Mouse (Mus musculus) C2C12 (cell line): ENCODE measurements at regions not wholly inside any gene's neighbourhood (a gene's known extent, or its start where the extent isn't known, plus 50 kb on each side); places are given as distances from the start of the nearest gene placed in this dataset.

Experiments used
- H3K27me3 ChIP-seq: one replicate; pipeline ENCODE4 v1.6.1; 2011; ENCODE audit not compliant: control insufficient read depth, insufficient read depth, insufficient read length
- H3K36me3 ChIP-seq: one replicate; pipeline ENCODE4 v1.6.1; 2011; ENCODE audit not compliant: control insufficient read depth, insufficient read depth
- H3K4me3 ChIP-seq: one replicate; pipeline ENCODE4 v1.5.1; 2011; ENCODE audit warnings: mild to moderate bottlenecking, control low read depth; ENCODE audit not compliant: poor library complexity, insufficient read depth, severe bottlenecking
- H3K79me2 ChIP-seq: one replicate; pipeline ENCODE4 v1.6.1; 2011; ENCODE audit not compliant: control insufficient read depth, insufficient read depth
- H3K79me3 ChIP-seq: one replicate; pipeline ENCODE4 v1.6.1; 2011; ENCODE audit warnings: low read depth, control low read depth
- H3ac ChIP-seq: one replicate; pipeline ENCODE3; 2011; ENCODE audit warnings: low read depth; ENCODE audit not compliant: control insufficient read depth, insufficient read length
- CEBPB ChIP-seq: IDR thresholded peaks from one replicate; pipeline ENCODE4 v1.6.1; 2011; ENCODE audit warnings: low read depth, mild to moderate bottlenecking, control low read depth, moderate library complexity
- CTCF ChIP-seq: IDR thresholded peaks from one replicate; pipeline ENCODE4 v1.5.1; 2011; ENCODE audit not compliant: control insufficient read depth, insufficient read depth, insufficient read length
- FOSL1 ChIP-seq: IDR thresholded peaks from one replicate; pipeline ENCODE4 v1.8.0; 2011; ENCODE audit warnings: mild to moderate bottlenecking, low read length; ENCODE audit not compliant: poor library complexity, insufficient read depth, severe bottlenecking
- MAX ChIP-seq: IDR thresholded peaks from one replicate; pipeline ENCODE4 v1.6.1; 2011; ENCODE audit warnings: mild to moderate bottlenecking, control low read depth
- MYOD1 ChIP-seq: IDR thresholded peaks from one replicate; pipeline ENCODE4 v1.6.1; 2011; ENCODE audit warnings: low read depth; ENCODE audit not compliant: control insufficient read depth, insufficient read length
- MYOG ChIP-seq: IDR thresholded peaks from one replicate; pipeline ENCODE4 v1.6.1; 2011; ENCODE audit not compliant: control insufficient read depth, insufficient read length; ENCODE audit errors: extremely low read depth
- USF1 ChIP-seq: IDR thresholded peaks from one replicate; pipeline ENCODE4 v1.6.1; 2011; ENCODE audit warnings: low read depth, mild to moderate bottlenecking, control low read depth, moderate library complexity

DNA sequence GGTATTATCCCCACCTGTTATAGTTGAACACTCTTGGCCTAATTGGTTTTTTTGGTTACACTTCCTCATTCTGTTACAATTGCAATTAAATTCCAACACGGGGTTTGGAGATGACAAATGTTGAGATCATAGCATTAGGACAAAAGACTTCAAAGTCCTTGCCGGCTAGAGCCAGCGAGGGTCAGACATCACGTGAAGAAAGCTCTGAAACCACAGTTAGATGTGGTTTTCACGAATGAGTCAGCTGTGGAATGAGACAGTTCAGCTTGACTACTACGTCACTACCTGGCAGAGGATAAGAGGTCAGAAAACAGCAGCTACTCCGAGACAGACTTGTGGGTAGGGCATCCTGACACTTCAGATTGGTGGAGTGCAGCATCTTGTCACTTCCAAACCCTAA is 55.5 kb upstream of the Trio start:
- TF ChIP-seq FOSL1 (peak; percentile 99), USF1 (peak; percentile 100), CEBPB (no peak), MYOD1 (peak; percentile 67), MAX (peak; percentile 81), CTCF (no peak), MYOG (no peak)
- H3K79me2 ChIP-seq, result no peaks in the 10 kb centered on the region

DNA sequence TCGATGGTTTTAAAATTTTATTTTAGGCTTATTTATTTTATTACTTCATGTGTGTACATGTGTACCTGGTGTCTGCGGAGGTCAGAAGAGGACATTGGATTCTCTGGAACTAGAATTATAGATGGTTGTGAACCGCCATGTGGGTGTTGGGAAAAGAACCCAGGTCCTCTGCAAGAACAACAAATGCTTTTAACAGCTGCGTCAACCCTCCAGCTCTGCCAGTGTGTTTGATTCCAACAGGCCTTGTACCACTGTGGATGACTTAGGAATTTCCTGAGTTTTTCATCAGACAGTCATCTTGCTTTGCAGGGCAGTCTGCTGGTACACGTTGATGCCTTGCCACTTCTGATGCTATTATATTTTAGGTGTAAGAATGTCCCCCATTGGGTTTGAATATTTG is 56.8 kb upstream of the Trio start:
- no peak overlapping the region for H3K4me3 ChIP-seq
- no peaks in the 10 kb centered on the region for H3K27me3 ChIP-seq
- no peaks in the 10 kb centered on the region for H3K79me3 ChIP-seq
- no peak overlapping the region for H3ac ChIP-seq
- no peaks in the 10 kb centered on the region for H3K79me2 ChIP-seq
- no peak for TF ChIP-seq CEBPB
- no peak for TF ChIP-seq MYOG
- TF ChIP-seq USF1, result no peak
- no peak for TF ChIP-seq MYOD1
- no peak for TF ChIP-seq FOSL1
- no peak for TF ChIP-seq CTCF
- no peak for TF ChIP-seq MAX
- no peaks in the 10 kb centered on the region for H3K36me3 ChIP-seq

More for the DNA sequence above, 55.5 kb upstream of the Trio start:
- H3K79me3 ChIP-seq, result no peaks in the 10 kb centered on the region
- H3K36me3 ChIP-seq, result no peaks in the 10 kb centered on the region
- H3ac ChIP-seq, result no peak overlapping the region
- H3K27me3 ChIP-seq, result no peaks in the 10 kb centered on the region
- no peak overlapping the region for H3K4me3 ChIP-seq

DNA sequence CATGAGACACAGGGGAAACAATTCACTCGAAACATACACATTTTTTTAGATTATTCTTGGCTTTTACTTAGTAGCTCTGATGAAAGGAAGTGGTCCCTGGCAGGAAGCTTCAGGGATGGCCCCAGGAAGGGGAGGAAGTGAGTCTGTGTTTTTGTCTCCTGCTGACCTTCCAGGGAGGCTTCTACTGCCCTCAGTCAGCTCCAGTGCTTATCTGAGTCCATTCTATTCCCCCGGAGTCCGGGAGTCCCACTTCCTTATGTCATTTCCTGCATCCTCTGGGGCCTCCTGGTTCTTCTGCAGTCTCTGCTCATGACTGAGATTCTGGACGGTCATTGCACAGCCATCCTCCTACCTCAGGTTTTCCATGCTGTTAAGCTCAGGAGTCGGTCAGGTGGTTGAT is 80.3 kb upstream of the Trio start:
- peaks cover 3% of the 10 kb centered on the region for H3K27me3 ChIP-seq
- H3ac ChIP-seq, result no peak overlapping the region
- H3K36me3 ChIP-seq, result no peaks in the 10 kb centered on the region
- H3K79me2 ChIP-seq, result no peaks in the 10 kb centered on the region
- H3K79me3 ChIP-seq, result no peaks in the 10 kb centered on the region
- TF ChIP-seq MYOG, result no peak
- H3K4me3 ChIP-seq, result no peak overlapping the region

DNA sequence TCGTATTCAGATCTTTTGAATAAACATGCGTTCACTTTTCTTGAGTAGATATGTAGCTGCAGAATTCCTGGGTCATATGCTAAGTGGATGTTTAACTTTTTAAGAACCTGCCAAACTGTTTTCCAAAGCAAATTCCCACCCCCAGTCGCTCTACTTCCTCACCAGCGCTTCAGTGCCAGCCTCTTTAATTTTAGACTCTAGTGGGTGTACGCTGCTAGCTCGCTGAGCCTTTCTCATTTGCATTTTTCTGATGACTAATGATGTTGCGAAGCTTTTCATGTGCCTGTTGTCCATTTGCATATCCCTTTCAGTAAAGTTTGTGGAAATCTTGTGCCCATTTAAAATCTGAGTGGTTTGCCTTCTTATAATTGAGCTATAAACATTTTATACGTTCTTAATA is 84.3 kb upstream of the Trio start:
- Histone ChIP-seq H3ac (no peak overlapping the region), H3K79me3 (no peaks in the 10 kb centered on the region), H3K36me3 (no peaks in the 10 kb centered on the region), H3K27me3 (peaks cover 3% of the 10 kb centered on the region), H3K79me2 (no peaks in the 10 kb centered on the region), H3K4me3 (no peak overlapping the region)
- TF ChIP-seq CTCF (no peak), USF1 (no peak), MYOG (no peak)

DNA sequence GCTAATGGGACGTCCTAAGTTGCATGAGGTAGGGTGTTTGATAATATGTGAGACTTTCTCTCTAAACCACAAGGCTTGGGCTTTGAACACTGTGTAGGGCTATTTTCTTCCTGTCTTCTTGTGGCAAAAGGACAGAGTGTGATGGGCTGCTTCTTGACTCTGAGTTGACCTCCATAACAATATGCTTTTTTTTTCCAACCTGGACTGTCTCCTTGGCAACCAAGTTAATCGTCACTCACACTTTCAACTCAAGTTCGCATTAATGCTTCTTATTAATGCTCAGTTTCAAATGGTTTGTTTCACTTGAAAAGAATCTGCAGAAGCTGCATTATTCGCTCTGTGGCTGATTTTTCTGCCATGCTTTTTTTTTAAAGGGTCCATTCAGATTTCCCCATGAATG is 87.8 kb upstream of the Trio start:
- no peaks in the 10 kb centered on the region for H3K79me3 ChIP-seq
- no peaks in the 10 kb centered on the region for H3K79me2 ChIP-seq
- no peak overlapping the region for H3ac ChIP-seq
- H3K36me3 ChIP-seq, result no peaks in the 10 kb centered on the region
- H3K4me3 ChIP-seq, result no peak overlapping the region
- no peak for TF ChIP-seq MYOD1
- TF ChIP-seq CTCF, result no peak
- no peak for TF ChIP-seq FOSL1
- TF ChIP-seq MAX, result no peak
- TF ChIP-seq USF1, result no peak
- no peak for TF ChIP-seq CEBPB
- TF ChIP-seq MYOG, result no peak
- H3K27me3 ChIP-seq, result peaks cover 3% of the 10 kb centered on the region

DNA sequence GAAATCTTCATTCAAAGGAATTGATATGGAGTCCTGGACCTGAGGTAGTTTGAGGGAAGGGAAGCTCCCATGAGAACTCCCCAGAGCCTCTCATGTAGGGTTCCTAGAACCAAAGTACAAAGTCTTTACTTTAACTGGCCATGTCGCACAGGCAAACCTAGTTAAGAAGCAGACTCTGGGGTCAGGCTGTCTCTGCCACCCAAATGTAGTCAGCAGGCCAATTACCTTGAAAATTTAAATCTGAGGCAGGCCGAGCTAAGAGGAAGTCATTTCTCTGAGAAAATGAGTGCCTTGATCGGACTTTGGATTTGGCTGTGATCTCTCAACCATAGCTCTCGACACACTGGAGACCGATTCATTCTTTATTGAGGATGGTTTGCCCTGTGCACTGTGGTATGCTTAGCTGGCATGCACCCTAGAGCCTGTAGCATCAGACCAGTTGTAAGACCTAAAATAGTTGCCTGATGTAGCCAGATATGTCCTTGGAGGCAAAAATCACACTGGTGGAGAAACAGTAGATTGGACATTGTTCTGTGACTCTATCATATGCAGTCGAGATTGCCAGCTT is 88.6 kb upstream of the Trio start:
- Histone ChIP-seq H3ac (no peak overlapping the region), H3K79me3 (no peaks in the 10 kb centered on the region), H3K79me2 (no peaks in the 10 kb centered on the region), H3K4me3 (no peak overlapping the region), H3K36me3 (no peaks in the 10 kb centered on the region), H3K27me3 (peaks cover 3% of the 10 kb centered on the region)
- TF ChIP-seq MAX (no peak), FOSL1 (no peak), MYOG (no peak), CEBPB (no peak), USF1 (no peak), CTCF (no peak), MYOD1 (no peak)
